In the genomic region with DNA sequence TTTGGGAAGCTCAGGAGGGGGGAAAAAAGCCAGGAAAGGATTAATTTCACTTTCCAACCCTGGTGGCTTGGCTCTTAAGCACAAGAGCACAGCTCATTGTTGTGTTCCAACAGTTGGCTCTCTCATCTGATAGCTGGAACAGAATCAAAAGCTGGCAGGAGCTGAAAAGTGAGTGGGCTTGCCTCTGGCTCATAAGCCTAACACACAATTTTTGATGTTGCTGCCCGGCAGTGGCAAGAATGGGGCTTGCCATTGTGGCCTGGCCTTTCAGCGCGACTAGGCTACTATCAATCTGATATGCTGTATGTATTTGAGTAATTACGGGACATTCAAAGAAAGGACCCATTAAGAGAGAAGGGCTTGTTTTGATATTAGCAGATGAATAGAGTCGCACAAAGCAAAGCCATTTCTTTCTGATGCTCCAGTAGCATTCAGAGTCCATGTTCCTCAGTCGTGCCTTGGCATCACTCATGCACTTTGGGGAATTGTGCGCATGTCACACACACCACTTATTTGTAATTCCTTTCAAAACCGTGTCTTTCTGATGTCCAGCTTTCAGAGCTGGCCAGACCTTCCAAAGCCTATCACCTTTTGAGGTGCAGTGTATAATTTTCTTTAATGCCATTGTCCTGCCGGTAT, we compare ENCODE assay signal across 12 mouse cellular contexts.
A peak's percentile ranks its signal among the peaks of the same experiment; 100 is the strongest.
DNase-seq lines count a peak whose midpoint lies in the region; ATAC-seq lines count a peak whose summit lies in the region.
"Had no signal": no experiment of that assay in that cellular context is flagged by ENCODE, and none has a peak within 500 bp of the region (broad histone marks: within the 10 kb centered on the region; RNA-seq: fewer than 3 reads in every experiment).

No protein-coding gene starts in this region.

- 66% methylated on average over 9 of the region's 9 CpGs for WGBS in midbrain, embryonic 14.5 days
- WGBS in midbrain, embryonic 10.5 days: 92% methylated on average over 9 of the region's 9 CpGs
- WGBS in intestine, embryonic 16.5 days: 83% methylated on average over 9 of the region's 9 CpGs

- no peaks in the 10 kb centered on the region; the same call in 1 of the 2 replicates for H3K4me1 ChIP-seq in midbrain, embryonic 14.5 days (ENCODE audit: control insufficient read depth, insufficient read depth, low read length)
- 0 out of 2 replicates have a peak, but pooled peaks cover 3% of the 10 kb centered on the region for H3K4me1 ChIP-seq in midbrain, embryonic 10.5 days
- no peaks in the 10 kb centered on the region for H3K4me1 ChIP-seq in intestine, embryonic 16.5 days (ENCODE audit: control insufficient read depth, insufficient read depth, low read length)
- H3K4me1 ChIP-seq: limb, embryonic 12.5 days had no signal

- no peak overlapping the region for H3K9ac ChIP-seq in midbrain, embryonic 14.5 days (replicated peaks; ENCODE audit: low read length)
- H3K9ac ChIP-seq in intestine, embryonic 16.5 days (ENCODE audit: low read depth, low read length): no peak overlapping the region
- H3K9ac ChIP-seq: limb, embryonic 12.5 days had no signal

- no peak overlapping the region for H3K4me3 ChIP-seq in midbrain, embryonic 14.5 days (replicated peaks; ENCODE audit: low read depth, low read length)
- no peak overlapping the region for H3K4me3 ChIP-seq in midbrain, embryonic 10.5 days
- H3K4me3 ChIP-seq in intestine, embryonic 16.5 days (ENCODE audit: low read length): no peak overlapping the region
- H3K4me3 ChIP-seq: limb, embryonic 12.5 days had no signal

- no peaks in the 10 kb centered on the region for H3K9me3 ChIP-seq in midbrain, embryonic 14.5 days (ENCODE audit: control insufficient read depth, low read length)
- H3K9me3 ChIP-seq in midbrain, embryonic 10.5 days (replicated peaks): no peaks in the 10 kb centered on the region
- no peaks in the 10 kb centered on the region for H3K9me3 ChIP-seq in intestine, embryonic 16.5 days (ENCODE audit: control insufficient read depth, low read length)
- H3K9me3 ChIP-seq: limb, embryonic 12.5 days had no signal

- H3K36me3 ChIP-seq in midbrain, embryonic 14.5 days (ENCODE audit: control insufficient read depth, insufficient read depth, low read length): no peaks in the 10 kb centered on the region
- no peaks in the 10 kb centered on the region for H3K36me3 ChIP-seq in midbrain, embryonic 10.5 days
- no peaks in the 10 kb centered on the region for H3K36me3 ChIP-seq in intestine, embryonic 16.5 days (ENCODE audit: control insufficient read depth, insufficient read depth, low read length)
- H3K36me3 ChIP-seq: G1E; limb, embryonic 12.5 days had no signal

- no peak overlapping the region for H3K27ac ChIP-seq in midbrain, embryonic 14.5 days (replicated peaks; ENCODE audit: low read depth, low read length)
- no peak overlapping the region for H3K27ac ChIP-seq in midbrain, embryonic 10.5 days (replicated peaks)
- H3K27ac ChIP-seq in intestine, embryonic 16.5 days (ENCODE audit: low read length): no peak overlapping the region
- H3K27ac ChIP-seq: limb, embryonic 12.5 days had no signal

- peak; percentile 63 for DNase-seq in midbrain, embryonic 14.5 days
- no peak for DNase-seq in midbrain, embryonic 10.5 days (ENCODE audit: low spot score)
- DNase-seq in layer of hippocampus, postnatal 36 days: peak; percentile 59 to 68
- peak; percentile 23 for DNase-seq in right cerebral cortex, postnatal 25 days
- DNase-seq in embryo, embryonic 9.5 days (ENCODE audit: extremely low spot score): no peak
- DNase-seq in kidney, adult 9 months: no peak
- DNase-seq: adrenal gland, postnatal 25 days; heart, postnatal 36 days had no signal

- no peak overlapping the region for H3K4me2 ChIP-seq in midbrain, embryonic 14.5 days (ENCODE audit: low read length)
- H3K4me2 ChIP-seq in intestine, embryonic 16.5 days (ENCODE audit: low read depth, low read length): no peak overlapping the region
- H3K4me2 ChIP-seq: limb, embryonic 12.5 days had no signal

- no peak for ATAC-seq in midbrain, embryonic 14.5 days (ENCODE audit: low FRiP score, low TSS enrichment)
- peak; percentile 87 for ATAC-seq in frontal cortex, adult (ENCODE audit: low TSS enrichment)
- ATAC-seq in intestine, embryonic 16.5 days: no peak

- no peaks in the 10 kb centered on the region for H3K27me3 ChIP-seq in midbrain, embryonic 14.5 days (ENCODE audit: control insufficient read depth, insufficient read depth, low read length)
- no peaks in the 10 kb centered on the region for H3K27me3 ChIP-seq in midbrain, embryonic 10.5 days (ENCODE audit: low read depth, poor library complexity, severe bottlenecking)
- no peaks in the 10 kb centered on the region for H3K27me3 ChIP-seq in intestine, embryonic 16.5 days (replicated peaks; ENCODE audit: control insufficient read depth, insufficient read depth, low read length)
- H3K27me3 ChIP-seq: limb, embryonic 12.5 days had no signal

Comparison
In these comparisons a context has a peak if more than half of its experiments do, and no peak if none do; other contexts are left out.
1. DNase-seq: peak in midbrain, embryonic 14.5 days (single experiment), layer of hippocampus, postnatal 36 days (2 of 2) and right cerebral cortex, postnatal 25 days (single experiment); none in midbrain, embryonic 10.5 days (single experiment), embryo, embryonic 9.5 days (single experiment) and kidney, adult 9 months (single experiment).